Mouse (Mus musculus): ENCODE data around the gene Patl2.
"Not testable (repeated sequence)": the region's sequence is repeated elsewhere in the genome, so short reads cannot be mapped to it uniquely, and the experiment has no call there.

Gene Patl2

DNA sequence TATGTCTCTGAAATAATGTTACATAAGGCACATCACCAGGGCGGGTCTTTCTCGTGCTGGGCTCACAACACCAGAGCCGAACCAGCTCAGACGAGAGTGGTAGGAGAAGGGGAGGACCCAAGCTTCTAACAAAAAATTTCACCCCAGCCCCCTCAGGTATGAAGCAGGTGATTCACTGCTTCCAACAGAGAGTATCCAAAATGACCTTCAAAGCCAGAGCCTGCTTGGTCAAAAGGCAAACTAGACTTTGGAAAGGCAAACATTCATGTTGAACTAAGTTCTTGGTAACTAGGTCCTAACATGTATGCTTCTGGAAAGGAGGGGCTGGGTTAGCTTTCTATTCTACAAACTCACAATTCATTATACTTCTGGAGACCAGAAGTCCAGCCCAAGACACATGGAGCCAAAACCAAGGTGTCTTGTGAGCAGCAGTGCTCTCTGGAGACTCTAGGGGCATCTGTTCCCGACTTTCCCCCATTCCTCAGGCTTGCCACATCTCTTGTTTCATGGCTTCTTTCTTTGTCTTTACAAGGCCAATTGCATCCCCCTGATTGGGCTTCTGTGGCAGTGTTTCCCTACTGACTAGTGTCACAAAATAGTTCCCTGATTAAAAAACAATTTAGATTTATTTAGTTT is 44.5 kb downstream of the Patl2 start:
- DNase-seq, result no peak

- no peak for DNase-seq
Measured at GRCm38 (mm10) chr2:122140815-122141214, 45.2 kb downstream of the Patl2 start.

DNA sequence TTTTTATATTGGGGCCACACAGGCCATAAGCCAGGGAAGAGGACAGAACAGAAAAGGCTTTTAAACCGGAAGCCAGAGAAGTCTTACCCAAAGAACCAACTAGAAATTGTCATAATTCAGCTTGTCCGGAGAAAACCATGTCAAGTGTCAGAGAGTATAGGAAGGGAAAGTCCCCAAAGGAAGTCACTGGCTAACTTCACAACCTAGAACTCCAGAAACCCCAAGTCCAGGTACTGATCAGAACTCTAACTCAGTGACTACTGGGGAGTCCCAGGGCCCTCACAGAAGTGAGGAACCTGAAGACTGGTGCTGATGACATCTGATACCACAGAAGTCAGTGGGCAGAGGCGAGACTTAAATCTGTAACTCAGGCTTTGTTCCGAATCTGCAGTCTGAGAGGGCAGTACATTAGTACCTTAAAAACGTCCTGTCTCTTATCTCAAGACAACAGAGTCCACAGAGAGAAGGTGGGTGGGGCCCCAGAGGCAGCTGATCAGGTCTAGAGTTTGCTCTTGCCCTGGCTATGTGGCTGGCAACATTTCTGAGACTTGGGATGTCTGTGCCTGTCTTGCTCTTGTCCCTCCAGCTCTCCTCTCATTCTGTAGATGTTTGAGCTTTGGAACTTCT is 48.0 kb downstream of the Patl2 start:
- no peak for DNase-seq

DNA sequence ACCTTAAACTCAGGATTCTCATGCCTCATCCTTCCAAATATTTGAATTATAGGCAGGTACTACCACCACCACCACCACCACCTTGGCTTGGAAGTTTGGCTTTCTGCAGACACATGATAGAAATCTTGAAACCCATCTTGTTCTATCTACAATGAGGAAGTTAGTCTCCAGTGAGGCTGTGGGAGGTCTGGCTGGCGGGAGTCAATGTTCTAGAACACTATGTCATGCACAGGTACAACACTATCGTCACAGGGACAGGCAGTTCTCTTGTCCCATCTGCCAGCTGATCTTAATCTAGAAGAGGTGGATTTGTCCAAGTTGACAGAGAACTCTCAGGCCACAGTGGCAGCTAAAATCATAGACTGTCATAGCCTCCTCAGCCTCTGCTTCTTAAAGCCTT is 53.4 kb downstream of the Patl2 start:
- no peak for DNase-seq

DNA sequence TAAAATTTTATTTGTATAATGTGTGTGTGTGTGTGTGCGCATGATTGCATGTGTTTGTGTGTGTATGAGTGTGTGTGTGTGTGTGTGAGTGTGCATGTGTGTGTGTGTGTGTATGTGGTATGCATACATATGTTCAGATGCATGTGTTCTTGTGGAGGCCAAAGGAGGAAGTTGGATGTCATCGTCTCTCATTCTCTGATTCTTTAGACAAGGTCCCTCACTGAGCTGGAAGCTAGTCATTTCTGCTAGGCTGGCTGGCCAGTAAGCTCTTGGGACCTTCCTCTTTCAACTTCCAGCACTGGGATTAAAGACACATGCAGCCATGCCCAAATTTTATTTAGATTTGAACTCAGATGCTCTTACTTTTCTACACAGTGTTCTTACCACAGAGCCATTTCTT is 53.9 kb downstream of the Patl2 start:
- no peak for DNase-seq

DNA sequence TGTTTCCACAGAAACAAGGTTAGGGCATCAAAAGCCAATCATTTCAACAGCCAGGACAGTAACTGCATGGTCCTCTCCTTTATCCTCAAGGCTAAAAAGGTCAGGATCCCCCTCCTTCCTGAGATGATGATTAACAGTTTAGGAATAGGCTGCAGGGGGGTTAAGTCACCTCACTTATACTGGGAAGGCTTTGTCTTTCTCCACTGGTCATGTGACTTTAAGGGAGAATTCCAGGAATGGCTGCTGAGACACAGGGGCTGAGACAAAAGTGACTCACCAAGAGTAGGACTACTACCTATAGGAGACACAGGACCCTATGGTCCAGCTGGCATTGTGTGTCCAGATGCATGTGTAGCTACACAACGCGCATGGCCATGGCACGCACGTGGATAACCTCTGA is 58.4 kb downstream of the Patl2 start:
- no peak for DNase-seq

DNA sequence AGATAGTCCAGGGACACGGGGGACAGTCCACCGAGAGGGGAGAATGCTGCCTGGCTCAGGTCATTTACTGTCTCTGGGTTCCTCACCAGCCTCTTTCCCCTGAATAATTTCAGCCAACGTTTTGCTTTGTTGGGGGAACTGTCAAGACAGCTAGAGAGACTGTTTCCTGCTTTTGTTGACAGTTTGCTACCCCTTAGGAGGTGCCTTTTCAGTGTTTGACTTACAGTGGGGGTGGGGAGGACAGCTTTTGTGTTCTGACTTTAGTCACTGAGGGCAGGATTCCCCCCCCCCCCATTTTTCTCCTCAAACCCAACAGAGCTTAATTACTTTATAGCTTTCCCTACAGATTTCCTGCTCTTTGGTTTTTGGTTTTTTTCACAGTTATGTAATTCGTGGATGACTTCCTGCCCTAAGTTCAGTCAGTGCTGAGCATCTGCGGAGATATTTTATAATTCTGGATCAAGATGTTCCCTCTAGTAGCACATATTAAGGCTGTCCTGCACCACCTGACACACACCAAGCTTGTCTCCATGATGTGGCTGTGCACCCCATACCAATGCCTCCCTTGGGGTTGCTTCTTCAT is 59.1 kb downstream of the Patl2 start:
- DNase-seq, result no peak

DNA sequence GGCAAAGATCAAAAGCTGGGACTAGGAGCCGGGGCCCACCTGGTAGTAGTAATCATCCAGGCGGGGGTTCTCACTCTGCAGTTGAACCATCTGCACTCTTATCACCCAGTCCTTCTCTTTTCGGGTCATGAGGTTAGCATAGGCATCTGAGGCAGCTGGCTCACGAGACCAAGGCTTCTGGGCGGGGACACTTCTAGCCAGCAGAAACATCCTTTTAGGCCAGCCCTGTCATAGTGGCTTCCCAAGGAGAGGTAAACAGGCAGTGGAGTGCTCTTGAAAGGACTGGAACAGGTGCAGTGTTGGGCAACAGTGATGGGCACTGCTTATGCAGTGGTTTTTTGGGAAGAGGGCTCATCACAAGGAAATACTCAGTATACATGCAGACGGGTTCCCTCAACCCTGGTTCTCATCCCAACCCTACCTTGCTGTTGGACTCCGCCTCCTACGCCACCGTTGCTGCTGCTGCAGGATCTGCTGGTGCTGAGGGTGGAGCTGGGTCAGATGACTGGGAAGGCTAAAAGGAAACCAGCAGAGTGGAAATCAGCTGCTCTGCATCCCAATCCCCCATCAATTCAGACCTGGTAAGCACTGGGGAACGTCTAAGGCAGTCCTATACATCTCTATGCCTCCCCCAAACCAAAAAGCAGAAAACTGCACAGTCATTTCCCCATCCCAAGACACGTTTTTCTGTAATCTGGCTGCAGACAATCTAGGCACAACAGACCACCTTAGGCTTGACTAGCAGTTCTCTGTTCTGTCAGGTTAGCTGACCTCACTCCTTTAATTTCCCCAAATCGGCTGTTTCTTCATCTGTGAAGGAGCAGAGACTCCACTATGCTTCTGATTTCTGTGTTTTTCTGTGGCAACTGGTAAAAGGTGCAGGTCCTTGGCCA is 60.1 kb downstream of the Patl2 start:
- DNase-seq, result no peak

DNA sequence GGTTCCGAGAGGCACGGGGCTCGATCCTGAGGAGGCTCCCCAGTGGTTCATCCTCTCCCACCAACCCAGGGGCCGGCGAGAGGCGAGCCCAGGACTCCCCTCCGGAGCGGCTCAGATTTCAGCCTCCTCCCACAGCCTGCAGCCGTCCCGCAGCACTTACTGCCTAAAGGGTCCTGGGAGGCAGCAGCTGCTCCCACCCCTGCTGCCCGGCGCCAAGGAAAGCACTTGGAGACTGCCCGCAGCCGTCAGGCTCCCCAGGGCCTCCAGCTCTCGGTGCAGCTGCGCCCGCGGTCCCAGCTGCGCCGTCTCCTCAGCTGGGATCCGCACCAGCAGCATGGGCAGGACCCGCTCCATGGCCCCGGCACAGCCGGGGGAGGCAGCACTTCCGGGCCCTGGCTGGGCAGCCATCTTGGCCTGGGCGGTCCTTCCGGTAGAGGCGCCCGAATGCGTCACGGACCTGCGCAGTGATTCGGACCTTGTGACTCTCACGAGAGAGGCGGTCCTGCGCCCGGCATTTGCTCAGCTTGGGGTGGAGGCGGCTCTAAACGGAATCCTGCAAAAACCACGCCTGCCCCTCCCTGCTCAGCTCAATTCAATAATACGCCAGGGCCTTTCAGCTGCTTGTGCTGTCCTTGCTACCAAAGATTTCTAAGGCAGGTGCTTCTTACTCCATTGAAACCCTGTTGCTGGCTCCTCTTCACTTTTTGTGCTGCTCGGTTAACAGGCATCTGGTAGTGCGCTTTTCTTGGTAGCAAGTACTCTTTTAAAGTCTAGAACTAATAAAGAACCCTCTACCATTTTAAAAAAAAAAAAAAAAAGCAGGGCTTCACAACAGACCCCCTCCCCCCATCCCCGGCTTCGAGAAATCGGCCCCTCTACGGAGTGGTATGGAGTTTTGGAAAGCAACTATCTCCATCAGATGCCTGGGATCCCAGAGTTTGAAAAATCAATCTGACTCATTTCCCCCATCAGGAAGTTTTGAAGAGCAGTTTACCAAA is 67.7 kb downstream of the Patl2 start, which contains the start of gene Spg11:
Spg11 (minus strand) TSS at position 426 of the 998 bp plus-strand sequence.
- peak; percentile 97 to 99 for DNase-seq

- DNase-seq, result no peak
Measured at GRCm38 (mm10) chr2:122116888-122117287, 69.1 kb downstream of the Patl2 start.

DNA sequence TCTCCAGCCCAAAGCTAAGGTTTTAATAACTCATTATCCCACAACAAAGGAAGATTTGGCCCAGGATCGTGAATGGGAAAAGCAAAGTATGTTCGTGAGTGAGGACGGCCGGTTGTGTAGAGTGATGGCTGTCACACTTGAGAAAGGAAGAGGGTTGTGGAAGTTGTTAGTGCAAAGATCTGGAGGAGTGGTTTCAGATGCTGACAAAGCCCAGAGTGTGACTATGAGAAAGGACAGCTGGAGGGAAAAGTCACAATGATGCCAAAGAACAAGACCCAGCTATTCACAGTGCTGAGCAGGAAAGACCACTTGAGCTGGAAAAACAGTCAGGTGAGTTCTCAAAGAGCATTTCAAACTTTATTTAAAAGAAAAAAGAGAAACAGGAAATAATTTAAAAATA is 76.3 kb downstream of the Patl2 start:
- peak; percentile 10 to 27 for DNase-seq

- DNase-seq, result peak; percentile 7 to 40
Measured at GRCm38 (mm10) chr2:122108101-122108500, 77.9 kb downstream of the Patl2 start.

- DNase-seq, result peak; percentile 15 to 18
Measured at GRCm38 (mm10) chr2:122102070-122102469, 83.9 kb downstream of the Patl2 start.

DNA sequence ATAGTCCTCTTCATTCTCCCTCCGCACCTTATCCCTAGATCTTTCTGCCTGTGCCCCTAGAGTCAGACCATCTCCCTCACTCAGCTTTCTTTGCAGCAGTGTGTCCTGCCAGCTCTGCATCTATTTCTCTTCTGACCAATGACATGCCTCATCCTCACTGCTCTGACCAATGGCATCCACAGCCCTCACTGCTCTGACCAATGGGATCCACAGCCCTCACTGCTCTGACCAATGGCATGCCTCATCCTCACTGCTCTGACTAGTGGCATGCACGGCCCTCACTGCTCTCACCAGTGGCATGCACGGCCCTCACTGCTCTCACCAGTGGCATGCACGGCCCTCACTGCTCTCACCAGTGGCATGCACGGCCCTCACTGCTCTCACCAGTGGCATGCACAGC is 88.3 kb downstream of the Patl2 start:
- not testable (repeated sequence) for DNase-seq

- no peak for DNase-seq
Measured at GRCm38 (mm10) chr2:122093844-122094243, 92.1 kb downstream of the Patl2 start.

- DNase-seq, result peak; percentile 29 to 34
Measured at GRCm38 (mm10) chr2:122086446-122086845, 99.5 kb downstream of the Patl2 start.

DNA sequence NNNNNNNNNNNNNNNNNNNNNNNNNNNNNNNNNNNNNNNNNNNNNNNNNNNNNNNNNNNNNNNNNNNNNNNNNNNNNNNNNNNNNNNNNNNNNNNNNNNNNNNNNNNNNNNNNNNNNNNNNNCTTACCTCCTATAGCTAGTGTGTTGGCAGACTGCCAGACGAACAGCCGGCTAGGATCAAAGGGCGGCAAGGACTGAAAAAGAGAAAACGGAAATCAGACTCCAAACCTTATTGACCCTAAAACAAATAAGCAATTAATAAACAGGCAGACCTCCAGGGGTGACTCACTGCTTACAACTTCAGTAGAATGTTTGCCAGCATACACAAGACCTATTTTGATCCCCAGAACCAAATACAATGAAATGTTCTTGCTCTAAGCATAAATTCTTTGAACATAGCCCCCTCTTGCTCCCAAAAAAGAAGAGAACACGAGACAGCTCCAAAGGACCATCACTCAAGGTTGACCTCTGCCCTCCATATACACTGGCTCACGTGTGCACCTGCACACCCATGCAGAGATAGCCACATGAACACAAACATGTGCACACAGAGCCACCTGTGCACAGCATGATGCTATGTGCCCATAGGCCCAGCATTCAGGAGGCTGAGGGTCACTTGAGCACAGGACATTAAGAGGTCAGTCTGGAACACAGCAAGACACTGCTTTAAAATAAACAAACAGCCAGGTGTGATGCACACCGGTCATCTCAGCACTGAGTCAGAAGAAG is 104.1 kb downstream of the Patl2 start:
- peak; percentile 65 to 74 for DNase-seq

Data from kidney, postnatal 4 days (tissue).